ENCODE assay signal across 8 mouse cellular contexts in the genomic region with DNA sequence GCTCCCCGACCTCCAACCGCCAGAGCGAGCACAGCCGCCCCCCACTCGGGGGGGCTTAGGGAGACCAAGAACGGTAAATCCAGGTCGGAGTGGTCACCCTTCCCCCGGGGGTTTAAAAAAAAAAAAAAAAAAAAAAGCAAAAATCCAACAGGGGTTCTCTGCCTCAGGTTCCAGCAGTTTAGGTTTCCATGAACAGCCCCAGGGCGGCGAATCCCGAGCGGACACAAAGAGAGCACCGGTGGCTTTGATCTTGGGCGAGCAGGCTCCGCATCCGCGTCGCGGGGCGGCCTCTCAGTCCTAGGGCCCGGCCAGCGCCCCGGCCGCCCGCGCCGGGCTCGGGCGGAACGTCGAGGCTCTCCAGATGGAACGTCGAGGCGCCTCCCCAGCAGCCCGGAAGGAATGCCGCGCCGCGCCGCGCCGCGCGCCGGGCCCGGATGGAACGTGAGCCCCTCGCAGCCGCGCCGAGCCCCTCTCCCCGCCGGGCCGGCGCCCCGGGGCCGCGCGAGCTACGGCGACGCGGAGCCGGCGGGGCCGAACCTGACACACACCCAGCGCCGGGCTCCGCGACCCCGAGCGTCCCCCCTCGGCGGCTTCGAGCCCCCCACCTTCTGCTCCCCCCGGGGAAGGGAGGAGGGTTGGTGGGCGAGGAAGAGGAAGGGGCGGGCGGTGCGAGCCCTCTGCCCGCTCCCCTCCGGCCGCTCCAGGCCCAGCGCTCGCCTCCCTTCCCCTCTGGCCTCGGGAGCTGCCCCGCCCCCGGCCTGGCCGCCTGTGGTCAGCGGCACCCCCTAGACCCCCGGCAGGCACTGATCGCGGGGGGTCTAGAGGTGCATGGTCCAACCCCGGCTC. TPM values are rescaled to one million over a fixed set of nuclear protein-coding genes. Genes with fewer than 3 reads are reported as not detected.
DNase-seq lines count a peak whose midpoint lies in the region; ATAC-seq and TF ChIP-seq lines count a peak whose summit lies in the region.

A gene (minus strand): TSS at position 135 of the 846 bp plus-strand sequence.

- H3K4me2 ChIP-seq in kidney, embryonic 14.5 days (replicated peaks; ENCODE audit: low read depth, low read length): peak within 1 kb of the TSS; percentile 92
- H3K4me2 ChIP-seq in heart, postnatal 0 days (ENCODE audit: low read depth, low read length): peak within 1 kb of the TSS; percentile 98

- under 1% methylated on average over 79 of the region's 94 CpGs for WGBS in kidney, embryonic 14.5 days
- under 1% methylated on average over 60 of the region's 94 CpGs for WGBS in heart, postnatal 0 days

- no peak for DNase-seq in kidney, postnatal 14 days
- peak; percentile 77 for DNase-seq in MN1 (ENCODE audit: low spot score)
- DNase-seq in heart, postnatal 0 days (ENCODE audit: low spot score): no peak
- no peak for DNase-seq in left cerebral cortex, postnatal 14 days (ENCODE audit: low spot score in 2 of 2)
- peak; percentile 55 for DNase-seq in mesoderm, embryonic 11.5 days (ENCODE audit: low read depth, low spot score)
- no peak for DNase-seq in urinary bladder, postnatal 36 days (ENCODE audit: low spot score in 2 of 2)

- no peak for TF ChIP-seq EP300 in heart, postnatal 0 days (IDR thresholded peaks at IDR 0.05; ENCODE audit: low read depth)

- H3K36me3 ChIP-seq in kidney, embryonic 14.5 days (ENCODE audit: control insufficient read depth, insufficient read depth, low read length): peaks cover 10% of the 10 kb centered on the region
- peaks cover 3% of the 10 kb centered on the region for H3K36me3 ChIP-seq in heart, postnatal 0 days (replicated peaks; ENCODE audit: control insufficient read depth, insufficient read depth, low read length)

- peaks cover 26% of the 10 kb centered on the region for H3K4me1 ChIP-seq in kidney, embryonic 14.5 days (ENCODE audit: control insufficient read depth, insufficient read depth, low read length)
- peaks cover 34% of the 10 kb centered on the region for H3K4me1 ChIP-seq in heart, postnatal 0 days (ENCODE audit: control insufficient read depth, insufficient read depth)

- intact Hi-C loops in left cerebral cortex, postnatal 14 days (cut with DNase I): no loop called here

- H3K9me3 ChIP-seq in kidney, embryonic 14.5 days (ENCODE audit: control insufficient read depth, low read length): no peaks in the 10 kb centered on the region
- H3K9me3 ChIP-seq in heart, postnatal 0 days (replicated peaks; ENCODE audit: control insufficient read depth, low read length): no peaks in the 10 kb centered on the region

- H3K27ac ChIP-seq in kidney, embryonic 14.5 days (ENCODE audit: low read depth, low read length): peak within 1 kb of the TSS; percentile 95
- H3K27ac ChIP-seq in heart, postnatal 0 days (ENCODE audit: low read depth): peak within 1 kb of the TSS; percentile 99

- TF ChIP-seq CTCF in heart, postnatal 0 days (IDR thresholded peaks at IDR 0.05; ENCODE audit: low read depth): no peak

- H3K27me3 ChIP-seq in kidney, embryonic 14.5 days (ENCODE audit: control insufficient read depth, insufficient read depth, low read length): no peaks in the 10 kb centered on the region
- no peaks in the 10 kb centered on the region for H3K27me3 ChIP-seq in heart, postnatal 0 days (ENCODE audit: control insufficient read depth, insufficient read depth, low read length)

- H3K4me3 ChIP-seq in kidney, embryonic 14.5 days (ENCODE audit: low read length): peak within 1 kb of the TSS; percentile 70
- peak within 1 kb of the TSS; percentile 99 for H3K4me3 ChIP-seq in heart, postnatal 0 days (ENCODE audit: low read depth, low read length)

- ATAC-seq in kidney, embryonic 14.5 days (ENCODE audit: low FRiP score, low TSS enrichment): peak; percentile 69
- peak; percentile 16; the same call in 1 of the 2 replicates for ATAC-seq in erythroblast, adult 5-6 weeks (replicated peaks; ENCODE audit: low FRiP score, poor library complexity, severe bottlenecking)
- peak; percentile 53 for ATAC-seq in heart, postnatal 0 days (ENCODE audit: insufficient read depth, low read depth)

- peak within 1 kb of the TSS; percentile 98 for H3K9ac ChIP-seq in kidney, embryonic 14.5 days (ENCODE audit: low read depth, low read length)
- H3K9ac ChIP-seq in heart, postnatal 0 days (replicated peaks; ENCODE audit: low read depth, low read length): peak within 1 kb of the TSS; percentile 100

RNA-seq across cellular contexts. Expression of the gene that starts here (rescaled TPM):
- 17.5 and 21.4 TPM in 2 replicates for polyA plus RNA-seq in kidney, embryonic 14.5 days (2014; fragmentation: Nextera tagmentation; extraction: Ambion mirVana)
- total RNA-seq in erythroblast, adult 5-6 weeks (2015; ENCODE audit: low replicate concordance): 23.0 and 28.1 TPM in 2 replicates
- 27.9 and 31.8 TPM in 2 replicates for total RNA-seq in erythroblast, adult 5-6 weeks (2017; ENCODE audit: low replicate concordance)
- total RNA-seq in heart, postnatal 0 days (2014; rRNA removed; ENCODE audit: low replicate concordance): 31.6 and 34.4 TPM in 2 replicates
- 5.5 and 6.0 TPM in 2 replicates for polyA plus RNA-seq in heart, postnatal 0 days (2015; fragmentation: Nextera tagmentation; extraction: Ambion mirVana)
- 10 to 100 TPM; 73.2 to 75.3 TPM for total RNA-seq in left cerebral cortex, postnatal 14 days (2021)

Comparison
In these comparisons a context has a peak if more than half of its experiments do, and no peak if none do; other contexts are left out.
1. ATAC-seq: peak in every context shown above with its lines; median percentile 69 in kidney, embryonic 14.5 days; 53 in heart, postnatal 0 days; 16 in erythroblast, adult 5-6 weeks.
2. DNase-seq: peak in MN1 (single experiment) and mesoderm, embryonic 11.5 days (single experiment); none in kidney, postnatal 14 days (single experiment), heart, postnatal 0 days (single experiment), left cerebral cortex, postnatal 14 days (0 of 2) and urinary bladder, postnatal 36 days (0 of 2).